9 mouse cellular contexts compared by ENCODE assay signal in genomic region chr4:40014666-40015065, GRCm38 (mm10).
DNase-seq lines count a peak whose midpoint lies in the region; ATAC-seq lines count a peak whose summit lies in the region.
"Had no signal": no experiment of that assay in that cellular context is flagged by ENCODE, and none has a peak within 500 bp of the region (broad histone marks: within the 10 kb centered on the region; RNA-seq: fewer than 3 reads in every experiment).

No protein-coding gene starts in this region.

- H3K9ac ChIP-seq in forebrain, embryonic 14.5 days (ENCODE audit: low read length), result peak overlapping the region; percentile 35; the same call in 1 of the 2 replicates
- peak overlapping the region; percentile 19; the same call in 1 of the 2 replicates for H3K9ac ChIP-seq in hindbrain, embryonic 16.5 days (ENCODE audit: low read depth, low read length)

- 71% methylated on average over 7 of the region's 7 CpGs for WGBS in heart, embryonic 10.5 days
- 13% methylated on average over 7 of the region's 7 CpGs for WGBS in forebrain, embryonic 14.5 days
- WGBS in hindbrain, embryonic 16.5 days, result 19% methylated on average over 7 of the region's 7 CpGs

- peak; percentile 86 for ATAC-seq in forebrain, embryonic 14.5 days
- peak; percentile 87 for ATAC-seq in hindbrain, embryonic 16.5 days
- peak; percentile 55; the same call in 1 of the 2 replicates for ATAC-seq in megakaryocyte-erythroid progenitor cell, adult 5-6 weeks (replicated peaks; ENCODE audit: low FRiP score, low TSS enrichment, poor library complexity, severe bottlenecking)

- peak; percentile 61 for DNase-seq in heart, adult 11 months
- DNase-seq in heart, embryonic 10.5 days (ENCODE audit: low spot score), result no peak
- DNase-seq in c-Kit-positive CD71-positive TER-119-positive erythroid progenitor cells, embryonic 14.5 days (ENCODE audit: low spot score), result peak; percentile 5
- DNase-seq in forebrain, embryonic 14.5 days (ENCODE audit: low spot score), result peak; percentile 94
- peak; percentile 84 to 89 for DNase-seq in layer of hippocampus, postnatal 14 days (ENCODE audit: low spot score in 2 of 2)
- peak; percentile 62 to 74 for DNase-seq in right cerebral cortex, postnatal 36 days (ENCODE audit: low spot score in 2 of 2)

- H3K27ac ChIP-seq in heart, embryonic 10.5 days, result no peak overlapping the region
- no peak overlapping the region for H3K27ac ChIP-seq in forebrain, embryonic 14.5 days (ENCODE audit: low read depth, low read length)
- H3K27ac ChIP-seq in hindbrain, embryonic 16.5 days (ENCODE audit: low read depth, low read length), result peak overlapping the region; percentile 19; the same call in 1 of the 2 replicates
- H3K27ac ChIP-seq: macrophage had no signal

- H3K4me3 ChIP-seq in heart, embryonic 10.5 days, result no peak overlapping the region
- H3K4me3 ChIP-seq in forebrain, embryonic 14.5 days (ENCODE audit: low read depth, low read length), result peak overlapping the region; percentile 14; the same call in 1 of the 2 replicates
- peak overlapping the region; percentile 25 for H3K4me3 ChIP-seq in hindbrain, embryonic 16.5 days (ENCODE audit: low read length)

- no peaks in the 10 kb centered on the region for H3K36me3 ChIP-seq in heart, embryonic 10.5 days
- no peaks in the 10 kb centered on the region for H3K36me3 ChIP-seq in forebrain, embryonic 14.5 days (ENCODE audit: control insufficient read depth, insufficient read depth, low read length)
- no peaks in the 10 kb centered on the region for H3K36me3 ChIP-seq in hindbrain, embryonic 16.5 days (ENCODE audit: control insufficient read depth, insufficient read depth, low read length)

- no peaks in the 10 kb centered on the region for H3K27me3 ChIP-seq in heart, embryonic 10.5 days (ENCODE audit: insufficient read depth, poor library complexity, severe bottlenecking)
- H3K27me3 ChIP-seq in forebrain, embryonic 14.5 days (replicated peaks; ENCODE audit: control insufficient read depth, insufficient read depth, low read length), result no peaks in the 10 kb centered on the region; the same call in 1 of the 2 replicates
- H3K27me3 ChIP-seq in hindbrain, embryonic 16.5 days (replicated peaks; ENCODE audit: control insufficient read depth, insufficient read depth, low read length), result no peaks in the 10 kb centered on the region

- H3K4me1 ChIP-seq in heart, embryonic 10.5 days, result no peaks in the 10 kb centered on the region
- H3K4me1 ChIP-seq in forebrain, embryonic 14.5 days (ENCODE audit: control insufficient read depth, insufficient read depth, low read length), result no peaks in the 10 kb centered on the region
- H3K4me1 ChIP-seq in hindbrain, embryonic 16.5 days (ENCODE audit: control insufficient read depth, insufficient read depth, low read depth, low read length), result no peaks in the 10 kb centered on the region

- no peaks in the 10 kb centered on the region for H3K9me3 ChIP-seq in heart, embryonic 10.5 days
- no peaks in the 10 kb centered on the region for H3K9me3 ChIP-seq in forebrain, embryonic 14.5 days (replicated peaks; ENCODE audit: control insufficient read depth, low read length)
- H3K9me3 ChIP-seq in hindbrain, embryonic 16.5 days (ENCODE audit: control insufficient read depth, low read length), result no peaks in the 10 kb centered on the region

- H3K4me2 ChIP-seq in forebrain, embryonic 14.5 days (ENCODE audit: low read length), result peak overlapping the region; percentile 45
- peak overlapping the region; percentile 52 for H3K4me2 ChIP-seq in hindbrain, embryonic 16.5 days (ENCODE audit: low read length)
